Mouse (Mus musculus): ENCODE results near the gene Necab3.
A peak's percentile ranks its signal among the peaks of the same experiment; 100 is the strongest.

Gene Necab3

GRCm38 (mm10) chr2:154558264-154559039 is at the start of gene Necab3:
Necab3 (minus strand) TSS chr2:154558890.
- DNase-seq (ENCODE audit: low spot score in 2 of 2), result no peak

GRCm38 (mm10) chr2:154606965-154607364 is 48.3 kb upstream of the Necab3 start:
- DNase-seq (ENCODE audit: low spot score in 2 of 2), result no peak

- DNase-seq (ENCODE audit: low spot score in 2 of 2), result no peak
Measured at GRCm38 (mm10) chr2:154604156-154604555, 45.5 kb upstream of the Necab3 start.

GRCm38 (mm10) chr2:154603638-154604153 is 45.0 kb upstream of the Necab3 start, which contains the start of gene Pxmp4:
Pxmp4 (minus strand) TSS chr2:154603708.
- peak; percentile 100 for DNase-seq (ENCODE audit: low spot score in 2 of 2)

- no peak for DNase-seq (ENCODE audit: low spot score in 2 of 2)
Measured at GRCm38 (mm10) chr2:154603007-154603637, 44.4 kb upstream of the Necab3 start.

GRCm38 (mm10) chr2:154601324-154601723 is 42.6 kb upstream of the Necab3 start:
- no peak for DNase-seq (ENCODE audit: low spot score in 2 of 2)

GRCm38 (mm10) chr2:154600586-154600985 is 41.9 kb upstream of the Necab3 start:
- DNase-seq (ENCODE audit: low spot score in 2 of 2), result no peak

DNA sequence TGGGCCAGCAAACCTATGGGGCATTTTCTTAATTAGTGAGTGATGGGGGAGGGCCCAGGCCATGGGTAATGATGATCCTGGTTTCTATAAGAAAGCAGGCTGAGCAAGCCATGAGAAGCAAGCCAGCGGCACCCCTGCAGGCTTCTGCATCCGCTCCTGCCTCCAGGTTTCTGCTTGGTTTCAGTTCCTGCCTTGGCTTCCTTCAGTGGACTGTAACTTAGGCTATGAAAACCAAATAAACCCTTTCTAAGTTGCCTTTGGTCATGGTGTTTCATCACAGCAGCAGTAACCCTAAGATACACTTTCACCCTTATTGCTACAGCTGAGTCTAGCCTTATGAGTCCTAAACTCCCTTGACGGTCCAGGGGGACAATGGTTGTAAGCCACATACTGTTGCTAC is 38.7 kb upstream of the Necab3 start:
- no peak for DNase-seq (ENCODE audit: low spot score in 2 of 2)

GRCm38 (mm10) chr2:154595775-154596174 is 37.1 kb upstream of the Necab3 start:
- no peak for DNase-seq (ENCODE audit: low spot score in 2 of 2)

DNA sequence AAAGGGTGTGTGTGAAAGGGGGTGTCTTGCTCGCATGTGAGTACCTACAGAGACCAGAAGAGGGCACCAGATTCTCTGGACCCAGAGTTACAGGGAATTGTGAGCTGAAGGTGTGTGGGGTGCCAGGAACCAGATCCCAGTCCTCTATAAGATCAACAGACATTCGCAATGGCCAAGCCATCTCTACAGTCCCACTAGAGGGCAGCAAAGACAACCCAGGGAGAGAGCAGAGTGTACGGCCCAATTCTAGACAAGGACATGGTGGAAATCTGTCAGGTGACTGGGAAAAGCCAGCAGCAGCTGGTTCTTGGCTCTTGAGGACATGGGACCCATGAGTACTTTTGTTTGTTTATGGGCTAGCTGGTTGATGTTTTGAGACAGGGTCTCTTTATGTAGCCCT is 34.3 kb upstream of the Necab3 start:
- DNase-seq (ENCODE audit: low spot score in 2 of 2), result no peak

DNA sequence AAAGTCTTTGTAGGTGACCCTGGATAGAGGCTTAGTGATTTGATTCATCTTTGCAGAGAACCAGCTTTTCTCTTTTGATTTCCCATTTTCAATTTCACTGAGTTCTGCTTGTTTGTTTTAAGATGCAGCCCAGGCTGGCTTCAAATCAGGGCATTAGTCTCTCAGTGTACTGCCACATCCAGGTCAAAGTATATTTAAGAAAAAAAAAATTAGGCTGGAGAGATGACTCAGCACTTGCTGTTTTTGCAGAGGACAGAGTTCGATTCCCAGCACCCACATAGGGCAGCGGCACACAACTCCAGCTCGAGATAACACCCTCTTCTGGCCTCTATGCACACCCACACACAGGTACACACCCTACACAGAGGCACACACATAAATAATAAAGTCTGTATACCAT is 32.5 kb upstream of the Necab3 start:
- no peak for DNase-seq (ENCODE audit: low spot score in 2 of 2)

DNA sequence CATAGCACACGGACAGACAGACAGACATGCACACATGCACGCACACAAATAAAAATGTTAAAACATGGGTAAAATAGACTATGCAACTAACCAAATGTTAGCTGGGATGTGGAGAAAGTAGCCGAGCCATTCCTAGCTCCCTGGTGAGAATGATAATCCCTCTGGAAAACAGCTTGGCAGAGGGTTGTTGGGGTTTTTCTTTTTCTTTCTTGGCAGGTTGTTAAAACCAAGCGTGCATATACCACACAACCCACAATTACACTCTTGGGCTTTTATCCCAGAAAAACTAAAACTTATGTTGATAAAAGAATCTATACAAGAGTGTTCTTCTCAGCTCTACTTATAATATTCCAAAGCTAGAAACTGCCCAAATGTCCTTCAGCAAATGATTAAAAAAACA is 30.4 kb upstream of the Necab3 start:
- no peak for DNase-seq (ENCODE audit: low spot score in 2 of 2)

DNA sequence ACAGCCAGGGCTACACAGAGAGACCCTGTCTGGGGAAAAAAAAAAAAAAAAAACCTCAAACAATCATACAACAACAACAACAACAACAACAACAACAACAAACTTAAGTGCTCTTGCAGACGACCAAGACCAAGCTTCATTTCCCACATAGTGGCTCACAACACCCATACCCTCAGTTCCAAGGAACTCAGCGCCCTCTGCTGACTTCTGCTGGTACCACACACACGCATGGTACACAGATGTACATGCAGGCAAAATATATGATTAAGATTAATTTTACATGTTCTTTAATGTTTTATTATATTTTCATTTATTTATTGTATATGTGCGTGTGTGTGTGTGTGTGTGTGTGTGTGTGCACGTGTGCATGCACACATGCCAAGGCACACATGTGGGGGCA is 27.7 kb upstream of the Necab3 start:
- DNase-seq (ENCODE audit: low spot score in 2 of 2), result no peak

DNA sequence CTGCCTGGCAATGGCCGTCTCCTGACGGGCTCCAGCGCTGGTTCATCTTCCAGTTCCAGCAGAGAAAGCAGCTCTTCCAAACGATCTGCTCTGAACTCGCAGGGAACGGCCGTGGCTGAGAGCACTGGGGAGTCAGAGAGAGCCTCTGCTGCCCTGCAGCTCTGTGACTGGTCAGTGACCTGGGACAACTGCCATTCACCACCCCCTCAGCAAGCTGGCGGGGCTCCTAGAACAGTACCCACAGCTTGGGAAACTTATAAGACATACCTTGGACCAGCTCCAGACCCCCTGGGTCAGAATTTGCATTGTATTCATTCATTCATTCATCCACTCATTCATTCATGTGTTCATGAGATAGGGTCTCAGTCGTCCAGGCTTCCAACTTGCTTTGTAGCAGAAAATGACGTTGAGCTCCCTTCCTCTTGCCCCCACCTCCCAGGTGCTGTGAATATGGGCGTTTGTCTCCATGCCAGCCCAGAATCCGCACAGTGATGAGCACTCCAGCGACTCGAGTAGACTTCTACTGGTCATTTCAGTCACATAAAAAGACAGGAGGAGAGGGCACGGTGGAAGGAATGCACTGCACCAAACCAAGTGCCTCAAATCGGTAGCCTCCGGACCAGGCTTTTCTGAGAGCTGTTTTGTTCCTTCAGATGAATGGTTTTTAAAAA is 26.4 kb upstream of the Necab3 start:
- DNase-seq (ENCODE audit: low spot score in 2 of 2), result no peak

DNA sequence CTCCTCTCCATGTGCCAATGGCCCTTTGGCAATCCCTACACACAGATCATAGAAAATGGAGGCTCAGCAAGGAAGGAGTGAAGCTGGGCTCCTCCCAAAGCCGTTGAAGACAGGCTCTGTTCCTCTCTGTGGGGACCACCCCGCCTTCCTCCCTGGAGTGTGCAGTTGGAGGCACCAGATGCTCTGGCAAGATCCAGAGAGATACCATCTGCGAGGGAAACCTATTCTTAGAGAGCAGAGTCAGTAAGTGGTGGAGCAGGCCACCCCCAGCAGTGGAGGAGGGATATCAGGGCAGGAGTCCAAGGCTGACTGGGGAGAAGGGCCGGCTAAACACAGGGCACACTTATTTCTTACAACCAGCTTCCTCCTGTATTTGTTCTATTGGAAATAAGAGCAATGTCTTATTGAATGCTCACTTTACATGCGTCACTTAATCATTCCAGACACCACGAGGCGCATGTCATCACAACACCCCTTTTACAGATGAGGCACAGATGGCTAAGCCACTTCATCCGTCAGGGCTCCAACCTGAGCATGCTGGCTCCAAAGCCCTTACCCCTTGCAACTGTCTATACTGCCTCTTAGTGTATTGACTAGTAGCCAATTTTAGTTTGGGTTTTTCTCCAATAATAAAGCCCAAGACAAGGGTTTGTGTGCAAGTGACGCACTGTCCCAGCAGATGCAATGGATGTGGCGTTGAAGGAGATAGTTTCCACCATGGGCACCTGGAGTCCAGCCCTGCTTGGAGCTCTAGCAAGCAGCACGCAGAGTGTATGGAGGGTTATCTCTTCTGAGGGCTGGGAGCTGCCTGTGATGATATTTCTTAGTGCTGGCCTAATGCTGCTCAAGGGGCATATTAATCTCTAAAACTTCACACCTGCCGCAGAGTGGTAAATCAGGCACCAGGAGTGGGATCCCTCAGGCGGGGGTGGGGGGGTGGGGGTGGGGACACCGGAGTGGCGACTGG is 25.5 kb upstream of the Necab3 start:
- peak; percentile 64 to 80 for DNase-seq (ENCODE audit: low spot score in 2 of 2)

DNA sequence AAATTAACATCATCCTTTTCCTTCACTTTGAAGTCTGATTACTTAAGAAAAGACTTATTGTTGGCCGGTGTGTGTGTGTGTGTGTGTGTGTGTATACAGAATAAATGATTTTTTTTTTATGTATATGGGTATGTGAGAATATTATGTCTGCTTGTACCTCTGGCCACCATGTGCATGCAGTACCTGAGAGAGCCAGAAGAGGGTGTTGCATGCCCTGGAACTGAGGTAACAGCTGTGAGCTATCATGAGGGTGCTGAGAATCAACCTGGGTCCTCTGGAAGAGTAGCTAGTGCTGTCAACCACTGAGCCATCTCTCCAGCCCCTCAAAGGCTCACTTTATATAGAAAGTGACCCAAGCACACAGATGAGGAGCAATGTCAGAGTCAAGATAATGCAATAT is 22.7 kb upstream of the Necab3 start:
- no peak for DNase-seq (ENCODE audit: low spot score in 2 of 2)

- DNase-seq (ENCODE audit: low spot score in 2 of 2), result no peak
Measured at GRCm38 (mm10) chr2:154580586-154580985, 21.9 kb upstream of the Necab3 start.

DNA sequence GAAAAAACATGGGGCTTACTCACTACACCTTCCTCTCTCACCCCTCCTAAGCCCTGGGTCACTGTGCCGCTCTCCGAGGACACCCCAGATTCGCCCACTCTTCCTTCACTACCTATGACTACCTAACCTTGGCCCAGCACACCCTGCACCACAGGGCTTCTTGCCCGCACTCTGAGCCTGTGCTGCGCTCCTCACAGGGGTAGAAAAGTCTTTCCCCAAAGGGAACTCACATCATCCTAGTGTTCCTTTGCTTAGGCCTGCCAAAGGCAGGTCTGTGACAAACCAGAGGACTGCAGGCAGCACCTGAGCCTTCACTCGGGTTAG is 19.0 kb upstream of the Necab3 start:
- no peak for DNase-seq (ENCODE audit: low spot score in 2 of 2)

- DNase-seq (ENCODE audit: low spot score in 2 of 2), result no peak
Measured at GRCm38 (mm10) chr2:154576876-154577743, 18.4 kb upstream of the Necab3 start.

DNA sequence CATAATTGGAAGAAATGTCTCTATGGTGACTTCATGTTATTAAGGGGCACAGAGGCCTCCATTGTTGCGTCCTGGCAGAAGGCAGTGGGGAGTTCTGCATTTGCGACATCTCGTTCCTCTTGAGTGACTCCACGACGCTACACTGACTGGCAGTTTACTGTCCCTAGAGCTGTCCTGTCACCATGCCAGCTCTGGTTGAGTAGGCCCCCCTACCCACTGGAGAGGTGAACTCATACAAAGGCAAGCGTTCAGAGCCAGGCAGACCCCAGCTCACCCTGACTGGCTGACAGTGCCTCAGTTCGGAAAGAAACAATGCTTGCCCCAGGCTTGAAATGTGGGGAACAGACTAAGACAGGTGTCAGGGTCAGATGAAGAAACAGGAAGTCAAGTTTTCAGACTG is 15.6 kb upstream of the Necab3 start:
- DNase-seq (ENCODE audit: low spot score in 2 of 2), result no peak

- DNase-seq (ENCODE audit: low spot score in 2 of 2), result no peak
Measured at GRCm38 (mm10) chr2:154572996-154573395, 14.3 kb upstream of the Necab3 start.

Data from frontal cortex, postnatal 25 days (tissue).